Mouse (Mus musculus): Measurements from ENCODE around the gene Thap8. TPM values are rescaled to one million over a fixed set of nuclear protein-coding genes. Genes with fewer than 3 reads are reported as not detected.
"Not testable (repeated sequence)": the region's sequence is repeated elsewhere in the genome, so short reads cannot be mapped to it uniquely, and the experiment has no call there.

Thap8 gene
- 0.15 and 0.26 TPM in 2 replicates for polyA plus RNA-seq (2016; fragmentation: Nextera tagmentation; extraction: Ambion mirVana)

- no peaks in the 10 kb centered on the region for H3K36me3 ChIP-seq
- H3K4me3 ChIP-seq (replicated peaks): peak within 1 kb of the TSS; percentile 78
- no peaks in the 10 kb centered on the region for H3K9me3 ChIP-seq
- H3K27me3 ChIP-seq: no peaks in the 10 kb centered on the region
- H3K4me1 ChIP-seq (replicated peaks): peaks cover 14% of the 10 kb centered on the region
- WGBS: under 1% methylated on average over 48 of the region's 49 CpGs
- ATAC-seq (ENCODE audit: insufficient number of reproducible peaks, insufficient read depth, low FRiP score, low TSS enrichment, low read depth): peak; percentile 91
- peak within 1 kb of the TSS; percentile 82 for H3K4me2 ChIP-seq
- H3K27ac ChIP-seq: peak within 1 kb of the TSS; percentile 95
- peak within 1 kb of the TSS; percentile 57 for H3K9ac ChIP-seq (replicated peaks)
These were observed at the start of gene Thap8, which contains the start of gene Wdr62 for GRCm38 (mm10) chr7:30279951-30280669. Thap8 (plus strand) TSS chr7:30280094. Wdr62 (minus strand) TSS chr7:30280419.

- ATAC-seq (ENCODE audit: insufficient number of reproducible peaks, insufficient read depth, low FRiP score, low TSS enrichment, low read depth): peak; percentile 26
These were observed 48.6 kb upstream of the Thap8 start for GRCm38 (mm10) chr7:30231328-30231668.

GRCm38 (mm10) chr7:30231669-30232454 lies 48.0 kb upstream of the Thap8 start, which contains the start of the genes Polr2i and Tbcb:
Polr2i (plus strand) TSS chr7:30231948.
Tbcb (minus strand) TSS chr7:30232272.
- Histone ChIP-seq H3K9me3 (no peaks in the 10 kb centered on the region), H3K27ac (peak within 1 kb of the TSS; percentile 94), H3K9ac (replicated peaks) (peak within 1 kb of the TSS; percentile 72), H3K27me3 (no peaks in the 10 kb centered on the region), H3K4me2 (peak within 1 kb of the TSS; percentile 72), H3K36me3 (peaks cover 54% of the 10 kb centered on the region), H3K4me3 (replicated peaks) (peak within 1 kb of the TSS; percentile 74), H3K4me1 (replicated peaks) (peaks cover 17% of the 10 kb centered on the region)
- WGBS: under 1% methylated on average over 67 of the region's 67 CpGs
- ATAC-seq (ENCODE audit: insufficient number of reproducible peaks, insufficient read depth, low FRiP score, low TSS enrichment, low read depth): peak; percentile 86

More at GRCm38 (mm10) chr7:30231328-30231668, 48.6 kb upstream of the Thap8 start:
- no peaks in the 10 kb centered on the region for H3K27me3 ChIP-seq
- peaks cover 17% of the 10 kb centered on the region for H3K4me1 ChIP-seq (replicated peaks)
- H3K9me3 ChIP-seq: no peaks in the 10 kb centered on the region
- H3K27ac ChIP-seq: peak overlapping the region; percentile 94
- peak overlapping the region; percentile 74 for H3K4me3 ChIP-seq (replicated peaks)
- peak overlapping the region; percentile 72 for H3K4me2 ChIP-seq
- WGBS: 0% methylated on average over 16 of the region's 16 CpGs
- peak overlapping the region; percentile 72 for H3K9ac ChIP-seq (replicated peaks)
- H3K36me3 ChIP-seq: peaks cover 60% of the 10 kb centered on the region

GRCm38 (mm10) chr7:30232631-30233148 lies 47.2 kb upstream of the Thap8 start:
- H3K9ac ChIP-seq (replicated peaks): peak overlapping the region; percentile 72
- peaks cover 17% of the 10 kb centered on the region for H3K4me1 ChIP-seq (replicated peaks)
- H3K27me3 ChIP-seq: no peaks in the 10 kb centered on the region
- ATAC-seq (ENCODE audit: insufficient number of reproducible peaks, insufficient read depth, low FRiP score, low TSS enrichment, low read depth): peak; percentile 14; the same call in 1 of the 2 replicates
- H3K36me3 ChIP-seq: peaks cover 46% of the 10 kb centered on the region
- peak overlapping the region; percentile 72 for H3K4me2 ChIP-seq
- peak overlapping the region; percentile 74 for H3K4me3 ChIP-seq (replicated peaks)
- peak overlapping the region; percentile 94 for H3K27ac ChIP-seq
- no peaks in the 10 kb centered on the region for H3K9me3 ChIP-seq
- WGBS: 4% methylated on average over 24 of the region's 24 CpGs

GRCm38 (mm10) chr7:30233387-30233786 lies 46.5 kb upstream of the Thap8 start:
- no peak for ATAC-seq (ENCODE audit: insufficient number of reproducible peaks, insufficient read depth, low FRiP score, low TSS enrichment, low read depth)
- no peaks in the 10 kb centered on the region for H3K9me3 ChIP-seq
- H3K4me1 ChIP-seq (replicated peaks): peaks cover 17% of the 10 kb centered on the region
- WGBS: 90% methylated on average over 20 of the region's 20 CpGs
- H3K27me3 ChIP-seq: no peaks in the 10 kb centered on the region
- peaks cover 39% of the 10 kb centered on the region for H3K36me3 ChIP-seq
- H3K4me2 ChIP-seq: peak overlapping the region; percentile 72
- H3K9ac ChIP-seq (replicated peaks): peak overlapping the region; percentile 72; the same call in 1 of the 2 replicates
- H3K4me3 ChIP-seq (replicated peaks): peak overlapping the region; percentile 74; the same call in 1 of the 2 replicates
- no peak overlapping the region for H3K27ac ChIP-seq

GRCm38 (mm10) chr7:30234276-30234858 lies 45.5 kb upstream of the Thap8 start:
- H3K4me1 ChIP-seq (replicated peaks): peaks cover 17% of the 10 kb centered on the region
- no peak overlapping the region for H3K9ac ChIP-seq (replicated peaks)
- no peaks in the 10 kb centered on the region for H3K27me3 ChIP-seq
- no peak overlapping the region for H3K4me3 ChIP-seq (replicated peaks)
- no peaks in the 10 kb centered on the region for H3K9me3 ChIP-seq
- H3K36me3 ChIP-seq: peaks cover 32% of the 10 kb centered on the region
- no peak for ATAC-seq (ENCODE audit: insufficient number of reproducible peaks, insufficient read depth, low FRiP score, low TSS enrichment, low read depth)
- H3K4me2 ChIP-seq: no peak overlapping the region
- no peak overlapping the region for H3K27ac ChIP-seq
- 93% methylated on average over 15 of the region's 15 CpGs for WGBS

- peaks cover 30% of the 10 kb centered on the region for H3K36me3 ChIP-seq
- no peaks in the 10 kb centered on the region for H3K27me3 ChIP-seq
- no peaks in the 10 kb centered on the region for H3K9me3 ChIP-seq
- no peak overlapping the region for H3K9ac ChIP-seq (replicated peaks)
- H3K4me1 ChIP-seq (replicated peaks): peaks cover 17% of the 10 kb centered on the region
- WGBS: 88% methylated on average over 8 of the region's 8 CpGs
- ATAC-seq (ENCODE audit: insufficient number of reproducible peaks, insufficient read depth, low FRiP score, low TSS enrichment, low read depth): no peak
- H3K27ac ChIP-seq: no peak overlapping the region
- H3K4me3 ChIP-seq (replicated peaks): no peak overlapping the region
- no peak overlapping the region for H3K4me2 ChIP-seq
These were observed 44.8 kb upstream of the Thap8 start for GRCm38 (mm10) chr7:30235091-30235490.

- H3K4me3 ChIP-seq (replicated peaks): no peak within 1 kb of the TSS
These were observed 44.3 kb upstream of the Thap8 start, which contains the start of gene Ovol3 for GRCm38 (mm10) chr7:30235625-30236024. Ovol3 (minus strand) TSS chr7:30235725.

GRCm38 (mm10) chr7:30237374-30237773 lies 42.5 kb upstream of the Thap8 start:
- H3K4me1 ChIP-seq (replicated peaks); H3K9ac ChIP-seq (replicated peaks); H3K27ac ChIP-seq; ATAC-seq (ENCODE audit: insufficient number of reproducible peaks, insufficient read depth, low FRiP score, low TSS enrichment, low read depth); H3K27me3 ChIP-seq; H3K9me3 ChIP-seq; H3K4me2 ChIP-seq; H3K4me3 ChIP-seq (replicated peaks): not testable (repeated sequence)
- WGBS: 88% methylated on average over 3 of the region's 3 CpGs
- peaks cover 49% of the 10 kb centered on the region for H3K36me3 ChIP-seq

More at GRCm38 (mm10) chr7:30235625-30236024, 44.3 kb upstream of the Thap8 start, which contains the start of gene Ovol3:
- H3K4me2 ChIP-seq: no peak within 1 kb of the TSS
- WGBS: 82% methylated on average over 4 of the region's 4 CpGs
- H3K9ac ChIP-seq (replicated peaks): no peak within 1 kb of the TSS
- no peaks in the 10 kb centered on the region for H3K27me3 ChIP-seq
- no peaks in the 10 kb centered on the region for H3K9me3 ChIP-seq
- no peak within 1 kb of the TSS for H3K27ac ChIP-seq
- H3K36me3 ChIP-seq: peaks cover 33% of the 10 kb centered on the region
- H3K4me1 ChIP-seq (replicated peaks): peaks cover 15% of the 10 kb centered on the region
- ATAC-seq (ENCODE audit: insufficient number of reproducible peaks, insufficient read depth, low FRiP score, low TSS enrichment, low read depth): no peak

GRCm38 (mm10) chr7:30251956-30252954 lies 27.6 kb upstream of the Thap8 start:
- no peaks in the 10 kb centered on the region for H3K9me3 ChIP-seq
- peaks cover 49% of the 10 kb centered on the region for H3K36me3 ChIP-seq
- no peak overlapping the region for H3K4me3 ChIP-seq (replicated peaks)
- no peaks in the 10 kb centered on the region for H3K4me1 ChIP-seq (replicated peaks)
- H3K4me2 ChIP-seq: no peak overlapping the region
- WGBS: 85% methylated on average over 12 of the region's 12 CpGs
- H3K27ac ChIP-seq: no peak overlapping the region
- no peaks in the 10 kb centered on the region for H3K27me3 ChIP-seq
- no peak overlapping the region for H3K9ac ChIP-seq (replicated peaks)
- ATAC-seq (ENCODE audit: insufficient number of reproducible peaks, insufficient read depth, low FRiP score, low TSS enrichment, low read depth): no peak

All from limb, embryonic 12.5 days (tissue).